Mouse (Mus musculus): ENCODE results near the gene Nubp1. TPM values are rescaled to one million over a fixed set of nuclear protein-coding genes. Genes with fewer than 3 reads are reported as not detected.

Nubp1 gene
- total RNA-seq, 2 experiments from 2014 or later: 40.7 to 48.7 TPM

GRCm38 (mm10) chr16:10465011-10465681 is 53.4 kb downstream of the Nubp1 start:
- ATAC-seq (replicated peaks; ENCODE audit: poor library complexity): no peak

GRCm38 (mm10) chr16:10467391-10468107 is 55.8 kb downstream of the Nubp1 start:
- ATAC-seq (replicated peaks; ENCODE audit: poor library complexity): no peak

- no peak for ATAC-seq (replicated peaks; ENCODE audit: poor library complexity)
These were observed 56.5 kb downstream of the Nubp1 start for GRCm38 (mm10) chr16:10468201-10468600.

GRCm38 (mm10) chr16:10471950-10472349 is 60.2 kb downstream of the Nubp1 start:
- no peak for ATAC-seq (replicated peaks; ENCODE audit: poor library complexity)

Other genes starting within 250 kb of the Nubp1 start
- gene Rpl39l, start 241.7 kb upstream of the Nubp1 start, total RNA-seq (2015): 0.51 and 0.72 TPM in 2 replicates
- gene Rpl39l, start 241.7 kb upstream of the Nubp1 start, total RNA-seq (2017): not detected in 2 replicates
- 0.44 TPM in 1 of 2 replicates, not detected in the other for gene Atf7ip2, start 219.2 kb upstream of the Nubp1 start, total RNA-seq (2015)
- gene Atf7ip2, start 219.2 kb upstream of the Nubp1 start, total RNA-seq (2017): 0.10 TPM in 1 of 2 replicates, not detected in the other
- not detected in 2 replicates for gene Emp2, start 98.0 kb upstream of the Nubp1 start, total RNA-seq (2015)
- 0.07 TPM in 1 of 2 replicates, not detected in the other for gene Emp2, start 98.0 kb upstream of the Nubp1 start, total RNA-seq (2017)
- gene Tekt5, start 16.5 kb upstream of the Nubp1 start, total RNA-seq (2015): 0.10 TPM in 1 of 2 replicates, not detected in the other
- gene Tekt5, start 16.5 kb upstream of the Nubp1 start, total RNA-seq (2017): 0.27 TPM in 1 of 2 replicates, not detected in the other
- gene Tvp23a, start 35.4 kb downstream of the Nubp1 start, total RNA-seq (2015): not detected in 2 replicates
- gene Tvp23a, start 35.4 kb downstream of the Nubp1 start, total RNA-seq (2017): 0.03 TPM in 1 of 2 replicates, not detected in the other
- 0.20 and 0.54 TPM in 2 replicates for gene Ciita, start 68.1 kb downstream of the Nubp1 start, total RNA-seq (2015)
- gene Ciita, start 68.1 kb downstream of the Nubp1 start, total RNA-seq (2017): 0.14 and 1.1 TPM in 2 replicates
- 5.7 and 7.3 TPM in 2 replicates for gene Dexi, start 131.1 kb downstream of the Nubp1 start, total RNA-seq (2015)
- gene Dexi, start 131.1 kb downstream of the Nubp1 start, total RNA-seq (2017): 3.3 and 6.0 TPM in 2 replicates
- 10.8 and 11.5 TPM in 2 replicates for gene Clec16a, start 133.4 kb downstream of the Nubp1 start, total RNA-seq (2015)
- 12.6 and 14.6 TPM in 2 replicates for gene Clec16a, start 133.4 kb downstream of the Nubp1 start, total RNA-seq (2017)

All from megakaryocyte progenitor cell, adult 5-6 weeks (primary cell).